ENCODE assay signal across 7 mouse cellular contexts in genomic region chr6:86793021-86793815, GRCm38 (mm10). TPM values are rescaled to one million over a fixed set of nuclear protein-coding genes. Genes with fewer than 3 reads are reported as not detected.
DNase-seq lines count a peak whose midpoint lies in the region; ATAC-seq and TF ChIP-seq lines count a peak whose summit lies in the region.

Gene Anxa4, minus strand, starts transcription at chr6:86793584.

- DNase-seq in Muller cell, postnatal 12 days (ENCODE audit: inconsistent ontology term) = peak; percentile 84
- DNase-seq in c-Kit-positive CD71-positive TER-119-negative erythroid progenitor cells, embryonic 14.5 days (ENCODE audit: low read depth) = peak; percentile 48
- DNase-seq in gastrocnemius, adult 8-10 months (ENCODE audit: low spot score in 2 of 2) = peak; percentile 69
- DNase-seq in testis, postnatal 14 days (ENCODE audit: low spot score) = peak; percentile 56

- H3K9me3 ChIP-seq in hindbrain, embryonic 16.5 days (ENCODE audit: control insufficient read depth, low read length) = no peaks in the 10 kb centered on the region
- H3K9me3 ChIP-seq in liver, embryonic 12.5 days (replicated peaks) = no peaks in the 10 kb centered on the region

- H3ac ChIP-seq in myocyte (ENCODE audit: control insufficient read depth, insufficient read length) = peak within 1 kb of the TSS; percentile 6

- H3K4me1 ChIP-seq in hindbrain, embryonic 16.5 days (ENCODE audit: control insufficient read depth, insufficient read depth, low read depth, low read length) = peaks cover 10% of the 10 kb centered on the region
- H3K4me1 ChIP-seq in liver, embryonic 12.5 days = peaks cover 22% of the 10 kb centered on the region

- TF ChIP-seq POLR2A in myocyte (IDR thresholded peaks at IDR 0.05; ENCODE audit: insufficient read length, low read depth) = peak; percentile 70

- ATAC-seq in hindbrain, embryonic 16.5 days = no peak; the same call in 1 of the 2 replicates
- peak; percentile 79 for ATAC-seq in liver, embryonic 12.5 days

- H3K79me2 ChIP-seq in myocyte (ENCODE audit: control insufficient read depth, insufficient read depth) = peaks cover 41% of the 10 kb centered on the region

- no peaks in the 10 kb centered on the region for H3K36me3 ChIP-seq in hindbrain, embryonic 16.5 days (ENCODE audit: control insufficient read depth, insufficient read depth, low read length)
- H3K36me3 ChIP-seq in liver, embryonic 12.5 days = no peaks in the 10 kb centered on the region
- peaks cover 4% of the 10 kb centered on the region for H3K36me3 ChIP-seq in myocyte (ENCODE audit: control insufficient read depth, insufficient read depth)

- peak within 1 kb of the TSS; percentile 47 for H3K4me3 ChIP-seq in hindbrain, embryonic 16.5 days (ENCODE audit: low read length)
- peak within 1 kb of the TSS; percentile 58 for H3K4me3 ChIP-seq in liver, embryonic 12.5 days
- peak within 1 kb of the TSS; percentile 78 for H3K4me3 ChIP-seq in myocyte

- H3K4me2 ChIP-seq in hindbrain, embryonic 16.5 days (ENCODE audit: low read length) = peak within 1 kb of the TSS; percentile 87
- H3K4me2 ChIP-seq in liver, embryonic 12.5 days = peak within 1 kb of the TSS; percentile 84
- peak within 1 kb of the TSS; percentile 99 for H3K4me2 ChIP-seq in myocyte (ENCODE audit: low read depth)

- H3K9ac ChIP-seq in hindbrain, embryonic 16.5 days (ENCODE audit: low read depth, low read length) = peak within 1 kb of the TSS; percentile 56
- peak within 1 kb of the TSS; percentile 67 for H3K9ac ChIP-seq in liver, embryonic 12.5 days

- H3K27ac ChIP-seq in hindbrain, embryonic 16.5 days (ENCODE audit: low read depth, low read length) = no peak within 1 kb of the TSS
- no peak within 1 kb of the TSS for H3K27ac ChIP-seq in liver, embryonic 12.5 days

- WGBS in hindbrain, embryonic 16.5 days = 1% methylated on average over 41 of the region's 41 CpGs
- WGBS in liver, embryonic 12.5 days (ENCODE audit: insufficient replicate concordance) = 1% methylated on average over 41 of the region's 41 CpGs

- H3K27me3 ChIP-seq in hindbrain, embryonic 16.5 days (replicated peaks; ENCODE audit: control insufficient read depth, insufficient read depth, low read length) = peaks cover 11% of the 10 kb centered on the region
- H3K27me3 ChIP-seq in liver, embryonic 12.5 days (replicated peaks) = peaks cover 69% of the 10 kb centered on the region
- no peaks in the 10 kb centered on the region for H3K27me3 ChIP-seq in myocyte (ENCODE audit: control insufficient read depth, insufficient read depth, insufficient read length)

TF ChIP-seq in myocyte, 11 proteins besides CTCF, POLR2A, EP300 and RAD21:
- TF ChIP-seq POLR2AphosphoS2 (IDR thresholded peaks at IDR 0.05; ENCODE audit: insufficient read length, low read depth) (peak; percentile 61), E2F4 (IDR thresholded peaks at IDR 0.05; ENCODE audit: insufficient read depth) (no peak), MAX (IDR thresholded peaks at IDR 0.05; ENCODE audit: low read depth) (no peak)

RNA-seq across cellular contexts. Expression of gene Anxa4, which starts in this region (rescaled TPM):
- 10 to 100 TPM; 14.2 to 26.6 (median 21.2) TPM for total RNA-seq in gastrocnemius, adult 8-10 months (2022)
- polyA plus RNA-seq in hindbrain, embryonic 16.5 days (2015; fragmentation: Nextera tagmentation; extraction: Ambion mirVana) = 6.3 and 7.4 TPM in 2 replicates
- polyA plus RNA-seq in liver, embryonic 12.5 days (2016; fragmentation: Nextera tagmentation; extraction: Ambion mirVana) = 27.0 and 27.9 TPM in 2 replicates
- 72.5 TPM for polyA plus RNA-seq in myocyte (2012; fragmentation: generic; extraction: Trizol)
